Mouse (Mus musculus): ENCODE results near the gene 9130008F23Rik.

The 9130008F23Rik gene

GRCm38 (mm10) chr17:40879924-40880691 is at the start of gene 9130008F23Rik:
9130008F23Rik (minus strand) TSS chr17:40880559.
- DNase-seq (ENCODE audit: low read depth, low spot score) = no peak

DNA sequence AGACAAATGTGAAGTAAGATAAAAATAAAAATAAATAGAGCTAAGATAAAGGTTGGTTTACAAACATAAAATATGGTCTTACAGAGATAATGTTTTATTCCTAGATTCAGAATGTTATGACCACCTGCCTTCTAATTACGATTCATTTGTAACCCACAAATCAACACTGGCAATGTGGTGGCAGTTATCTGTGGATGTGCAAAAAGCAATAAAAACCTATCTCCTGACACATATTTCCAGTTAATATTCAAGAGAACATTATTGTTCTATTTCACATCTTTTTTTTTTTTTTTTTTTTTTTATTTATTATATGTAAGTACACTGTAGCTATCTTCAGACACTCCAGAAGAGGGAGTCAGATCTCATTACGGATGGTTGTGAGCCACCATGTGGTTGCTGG is 35.1 kb upstream of the 9130008F23Rik start:
- DNase-seq (ENCODE audit: low read depth, low spot score) = no peak

- no peak for DNase-seq (ENCODE audit: low read depth, low spot score)
These were observed 33.9 kb upstream of the 9130008F23Rik start, which contains the start of gene Glyatl3 for GRCm38 (mm10) chr17:40914250-40914649. Glyatl3 (minus strand) TSS chr17:40914350.

GRCm38 (mm10) chr17:40904721-40905154 is 24.4 kb upstream of the 9130008F23Rik start:
- no peak for DNase-seq (ENCODE audit: low read depth, low spot score)

DNA sequence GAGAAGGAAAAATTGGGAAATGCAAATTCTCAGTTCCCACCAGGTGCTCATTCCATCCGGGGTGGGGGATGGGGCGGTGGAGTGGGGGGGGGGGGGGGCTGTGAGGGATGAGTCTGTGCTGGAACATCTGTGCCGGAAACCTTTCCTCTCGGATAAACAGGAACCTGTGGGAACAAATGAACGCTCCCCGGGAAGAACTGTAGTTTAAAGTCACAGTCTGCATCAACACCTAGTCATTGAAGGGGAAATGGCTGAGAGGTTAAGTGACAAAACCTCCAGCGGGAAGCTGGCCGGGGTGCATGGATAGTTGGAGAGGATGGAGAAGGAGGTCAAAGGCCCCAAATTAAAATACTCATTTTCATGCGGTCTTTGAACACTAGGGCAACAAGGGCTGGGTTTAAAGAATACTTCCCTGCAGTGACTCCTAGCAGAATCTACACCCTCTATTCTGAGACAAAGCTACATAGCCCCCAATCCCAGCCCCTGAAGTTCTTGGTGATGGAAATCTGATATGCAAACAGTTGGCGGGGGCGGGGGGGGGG is 23.8 kb upstream of the 9130008F23Rik start:
- no peak for DNase-seq (ENCODE audit: low read depth, low spot score)

DNA sequence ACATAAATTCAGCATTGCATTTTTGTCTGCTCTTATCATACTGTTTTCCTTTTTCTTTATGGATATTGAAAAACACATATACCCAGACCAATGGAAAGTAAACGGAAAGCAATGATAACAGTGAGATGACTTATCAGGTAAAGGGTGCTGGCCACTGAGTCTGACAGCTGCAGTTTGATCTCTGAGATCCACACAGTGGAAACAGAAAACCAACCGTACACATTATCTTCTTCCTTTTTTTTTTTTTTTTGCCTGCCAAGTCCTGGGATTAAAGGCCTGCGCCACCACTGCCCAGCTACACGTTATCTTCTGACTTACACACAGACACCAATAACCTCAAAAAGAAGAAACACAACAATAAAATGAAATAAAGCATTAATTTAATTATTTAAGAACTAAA is 23.0 kb upstream of the 9130008F23Rik start:
- DNase-seq (ENCODE audit: low read depth, low spot score) = no peak

DNA sequence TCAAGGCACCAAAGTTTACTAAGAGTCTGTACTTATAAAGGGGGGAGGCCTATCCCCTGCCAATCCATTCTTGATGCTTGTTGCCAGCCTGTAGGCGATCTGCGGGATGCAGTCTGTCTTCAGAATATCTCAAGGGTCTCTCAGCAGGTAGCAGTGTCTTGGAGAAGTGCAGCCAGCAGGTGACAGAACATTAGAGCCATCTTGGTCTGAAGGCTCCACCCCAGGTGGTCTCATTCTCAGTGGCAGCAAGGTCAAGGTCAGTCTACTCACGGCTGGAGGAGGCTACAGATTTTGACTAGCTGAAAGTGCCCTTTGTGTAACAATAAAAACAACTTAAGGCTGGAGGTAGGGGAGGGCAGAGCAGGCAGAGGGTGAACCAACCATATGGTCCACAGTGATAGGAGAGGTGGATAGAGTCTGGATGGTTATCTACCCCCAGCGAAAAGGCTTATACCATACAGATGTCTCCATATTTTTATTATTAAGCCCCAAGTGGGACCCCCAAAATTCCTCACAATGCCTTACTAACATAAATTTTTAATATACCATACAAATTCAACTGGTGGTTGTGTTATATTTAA is 19.5 kb upstream of the 9130008F23Rik start:
- no peak for DNase-seq (ENCODE audit: low read depth, low spot score)

- no peak for DNase-seq (ENCODE audit: low read depth, low spot score)
These were observed 16.5 kb upstream of the 9130008F23Rik start for GRCm38 (mm10) chr17:40896863-40897262.

DNA sequence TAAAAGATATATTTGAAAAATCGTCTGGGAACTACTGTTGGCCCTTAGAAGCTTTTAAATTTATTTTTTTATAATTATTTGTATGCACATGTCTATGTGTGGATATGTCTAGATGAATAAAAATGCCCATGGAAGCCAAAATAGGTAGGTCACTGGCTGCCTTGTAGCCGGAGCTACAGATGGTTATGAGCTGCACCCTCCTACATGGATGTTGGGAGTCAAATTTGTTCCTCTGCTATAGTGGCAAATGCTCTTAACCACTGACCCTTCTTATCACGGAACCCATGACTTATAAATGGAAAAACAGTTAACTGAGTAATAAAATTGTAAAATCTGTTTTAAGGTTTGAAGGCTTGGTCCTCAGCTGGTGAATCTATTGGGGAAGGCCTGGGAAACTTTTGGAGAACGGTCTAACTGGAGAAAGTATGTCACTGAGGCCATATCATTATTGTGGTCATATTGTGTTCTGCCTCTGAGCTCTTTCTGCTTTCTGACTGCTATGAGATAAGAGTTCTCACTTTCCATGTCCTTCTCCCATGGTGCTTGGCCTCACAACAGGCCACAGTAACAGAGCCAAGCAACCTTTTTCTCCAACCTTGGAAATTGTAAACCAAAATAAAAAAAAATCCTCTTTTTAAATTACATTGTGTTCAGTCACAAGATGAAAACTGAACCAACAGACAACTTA is 7.6 kb upstream of the 9130008F23Rik start:
- DNase-seq (ENCODE audit: low read depth, low spot score) = no peak

- DNase-seq (ENCODE audit: low read depth, low spot score) = no peak
These were observed 4.8 kb upstream of the 9130008F23Rik start for GRCm38 (mm10) chr17:40885155-40885554.

DNA sequence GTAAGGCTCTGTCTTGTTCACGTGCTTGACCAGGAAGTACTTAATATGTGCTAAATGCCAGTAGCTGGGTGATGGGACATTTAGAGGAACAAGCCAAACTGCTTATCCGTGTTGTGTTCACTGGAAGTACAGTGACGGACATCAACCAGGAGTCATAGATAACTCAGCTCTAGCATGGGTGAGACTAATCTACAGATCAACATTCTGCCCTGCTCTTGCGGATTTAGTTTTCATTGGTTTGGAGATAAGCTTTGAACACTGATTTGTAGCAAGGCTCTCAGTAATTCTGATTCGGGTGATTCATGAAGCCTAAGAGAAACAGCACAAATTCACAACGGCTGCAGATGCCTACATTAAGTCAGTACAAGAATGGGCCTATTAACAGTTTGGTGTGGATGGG is 1.8 kb upstream of the 9130008F23Rik start:
- DNase-seq (ENCODE audit: low read depth, low spot score) = no peak

- no peak for DNase-seq (ENCODE audit: low read depth, low spot score)
These were observed 833 bp downstream of the 9130008F23Rik start for GRCm38 (mm10) chr17:40879528-40879923.

GRCm38 (mm10) chr17:40877741-40878140 is 2.6 kb downstream of the 9130008F23Rik start:
- no peak for DNase-seq (ENCODE audit: low read depth, low spot score)

- no peak for DNase-seq (ENCODE audit: low read depth, low spot score)
These were observed 4.8 kb downstream of the 9130008F23Rik start for GRCm38 (mm10) chr17:40875568-40875967.

- DNase-seq (ENCODE audit: low read depth, low spot score) = no peak
These were observed 5.7 kb downstream of the 9130008F23Rik start for GRCm38 (mm10) chr17:40874701-40875100.

GRCm38 (mm10) chr17:40873582-40874011 is 6.8 kb downstream of the 9130008F23Rik start:
- no peak for DNase-seq (ENCODE audit: low read depth, low spot score)

- DNase-seq (ENCODE audit: low read depth, low spot score) = no peak
These were observed 7.7 kb downstream of the 9130008F23Rik start for GRCm38 (mm10) chr17:40872626-40873025.

GRCm38 (mm10) chr17:40868952-40869747 is 11.2 kb downstream of the 9130008F23Rik start:
- DNase-seq (ENCODE audit: low read depth, low spot score) = no peak

DNA sequence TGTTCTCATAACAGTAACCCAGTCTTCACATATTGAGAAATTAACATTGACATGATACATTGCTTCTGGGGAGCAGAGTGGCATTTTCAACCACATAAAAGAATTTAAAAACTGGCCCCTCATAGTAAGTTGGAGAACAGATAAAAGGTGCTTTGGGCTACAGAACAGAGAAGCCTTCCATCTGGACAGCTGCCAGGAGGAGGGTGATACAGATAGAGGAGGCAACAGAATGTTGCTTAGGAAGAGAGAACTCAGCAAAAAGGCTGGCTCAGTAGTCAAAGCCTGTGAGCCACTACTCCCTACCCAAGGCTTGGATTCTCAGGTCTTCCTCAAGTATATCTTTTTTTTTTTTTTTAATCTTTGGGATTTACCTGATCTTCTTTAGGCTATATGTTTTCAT is 25.3 kb downstream of the 9130008F23Rik start:
- DNase-seq (ENCODE audit: low read depth, low spot score) = no peak

GRCm38 (mm10) chr17:40837308-40837707 is 43.1 kb downstream of the 9130008F23Rik start:
- peak; percentile 2 for DNase-seq (ENCODE audit: low read depth, low spot score)

DNA sequence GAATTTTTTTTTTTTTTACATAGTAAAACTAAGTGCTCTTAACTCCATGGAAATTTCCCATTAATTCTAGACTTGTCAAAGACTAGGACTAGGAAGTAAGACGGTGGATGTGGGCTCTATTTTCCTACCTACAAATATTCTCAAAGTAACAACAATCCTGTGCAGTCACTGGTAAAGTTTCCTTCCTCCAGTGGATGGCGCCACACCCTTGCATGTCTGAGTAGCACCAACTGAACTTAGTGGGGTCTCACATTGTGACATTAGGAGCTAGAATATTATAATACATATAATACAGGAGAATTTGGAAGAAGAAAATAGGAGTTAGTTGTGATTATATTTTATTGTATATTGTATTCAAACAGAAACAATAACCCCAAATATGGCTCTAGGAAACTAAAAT is 48.5 kb downstream of the 9130008F23Rik start:
- DNase-seq (ENCODE audit: low read depth, low spot score) = no peak

Measured in brain, embryonic 18.5 days (tissue).